Mouse (Mus musculus): ENCODE results near the gene Wipi1. TPM values are rescaled to one million over a fixed set of nuclear protein-coding genes. Genes with fewer than 3 reads are reported as not detected.

The Wipi1 gene
- polyA plus RNA-seq, 1 experiment from 2014 or later: 12.3 TPM

GRCm38 (mm10) chr11:109612871-109613529 is 1.2 kb upstream of the Wipi1 start:
- Histone ChIP-seq H3K36me3 (ENCODE audit: control insufficient read depth, insufficient read depth, low read length) (no peaks in the 10 kb centered on the region), H3K9me3 (ENCODE audit: control insufficient read depth, low read length) (no peaks in the 10 kb centered on the region), H3K4me1 (replicated peaks; ENCODE audit: control insufficient read depth, insufficient read depth, low read length) (peaks cover 6% of the 10 kb centered on the region; the same call in 1 of the 2 replicates), H3K9ac (ENCODE audit: low read depth, low read length) (no peak overlapping the region), H3K4me3 (ENCODE audit: low read depth, low read length) (no peak overlapping the region), H3K27me3 (ENCODE audit: control insufficient read depth, insufficient read depth, low read length) (no peaks in the 10 kb centered on the region), H3K4me2 (replicated peaks; ENCODE audit: low read depth, low read length) (no peak overlapping the region), H3K27ac (ENCODE audit: low read depth, low read length) (no peak overlapping the region)
- DNase-seq (ENCODE audit: low spot score) (no peak), ATAC-seq (ENCODE audit: low FRiP score) (no peak)
- 70% methylated on average over 7 of the region's 7 CpGs for WGBS

- no peaks in the 10 kb centered on the region for H3K36me3 ChIP-seq (ENCODE audit: control insufficient read depth, insufficient read depth, low read length)
- WGBS: under 1% methylated on average over 26 of the region's 26 CpGs
- peak overlapping the region; percentile 66 for H3K4me3 ChIP-seq (ENCODE audit: low read depth, low read length)
- DNase-seq (ENCODE audit: low spot score): no peak
- H3K4me2 ChIP-seq (replicated peaks; ENCODE audit: low read depth, low read length): peak overlapping the region; percentile 81
- no peak for ATAC-seq (ENCODE audit: low FRiP score)
- no peaks in the 10 kb centered on the region for H3K27me3 ChIP-seq (ENCODE audit: control insufficient read depth, insufficient read depth, low read length)
- peak overlapping the region; percentile 32; the same call in 1 of the 2 replicates for H3K27ac ChIP-seq (ENCODE audit: low read depth, low read length)
- H3K9ac ChIP-seq (ENCODE audit: low read depth, low read length): peak overlapping the region; percentile 59
- no peaks in the 10 kb centered on the region for H3K9me3 ChIP-seq (ENCODE audit: control insufficient read depth, low read length)
- H3K4me1 ChIP-seq (replicated peaks; ENCODE audit: control insufficient read depth, insufficient read depth, low read length): peaks cover 6% of the 10 kb centered on the region; the same call in 1 of the 2 replicates
These were observed 918 bp downstream of the Wipi1 start for GRCm38 (mm10) chr11:109610795-109611302.

GRCm38 (mm10) chr11:109610046-109610794 is 1.5 kb downstream of the Wipi1 start:
- Histone ChIP-seq H3K27ac (ENCODE audit: low read depth, low read length) (no peak overlapping the region), H3K9ac (ENCODE audit: low read depth, low read length) (peak overlapping the region; percentile 59), H3K4me1 (replicated peaks; ENCODE audit: control insufficient read depth, insufficient read depth, low read length) (peaks cover 6% of the 10 kb centered on the region; the same call in 1 of the 2 replicates), H3K9me3 (ENCODE audit: control insufficient read depth, low read length) (no peaks in the 10 kb centered on the region), H3K4me3 (ENCODE audit: low read depth, low read length) (peak overlapping the region; percentile 66), H3K36me3 (ENCODE audit: control insufficient read depth, insufficient read depth, low read length) (no peaks in the 10 kb centered on the region), H3K4me2 (replicated peaks; ENCODE audit: low read depth, low read length) (peak overlapping the region; percentile 81), H3K27me3 (ENCODE audit: control insufficient read depth, insufficient read depth, low read length) (no peaks in the 10 kb centered on the region)
- ATAC-seq (ENCODE audit: low FRiP score): no peak
- DNase-seq (ENCODE audit: low spot score): peak; percentile 17
- 23% methylated on average over 9 of the region's 9 CpGs for WGBS

GRCm38 (mm10) chr11:109608976-109609625 is 2.7 kb downstream of the Wipi1 start:
- Histone ChIP-seq H3K36me3 (ENCODE audit: control insufficient read depth, insufficient read depth, low read length) (no peaks in the 10 kb centered on the region), H3K27me3 (ENCODE audit: control insufficient read depth, insufficient read depth, low read length) (no peaks in the 10 kb centered on the region), H3K9ac (ENCODE audit: low read depth, low read length) (no peak overlapping the region), H3K9me3 (ENCODE audit: control insufficient read depth, low read length) (no peaks in the 10 kb centered on the region), H3K4me2 (replicated peaks; ENCODE audit: low read depth, low read length) (no peak overlapping the region), H3K4me3 (ENCODE audit: low read depth, low read length) (no peak overlapping the region), H3K27ac (ENCODE audit: low read depth, low read length) (no peak overlapping the region), H3K4me1 (replicated peaks; ENCODE audit: control insufficient read depth, insufficient read depth, low read length) (peaks cover 6% of the 10 kb centered on the region; the same call in 1 of the 2 replicates)
- DNase-seq (ENCODE audit: low spot score): no peak
- WGBS: 79% methylated on average over 6 of the region's 6 CpGs
- no peak for ATAC-seq (ENCODE audit: low FRiP score)

GRCm38 (mm10) chr11:109607600-109607999 is 4.2 kb downstream of the Wipi1 start:
- Histone ChIP-seq H3K27ac (ENCODE audit: low read depth, low read length) (no peak overlapping the region), H3K4me2 (replicated peaks; ENCODE audit: low read depth, low read length) (no peak overlapping the region), H3K27me3 (ENCODE audit: control insufficient read depth, insufficient read depth, low read length) (no peaks in the 10 kb centered on the region), H3K36me3 (ENCODE audit: control insufficient read depth, insufficient read depth, low read length) (no peaks in the 10 kb centered on the region), H3K4me1 (replicated peaks; ENCODE audit: control insufficient read depth, insufficient read depth, low read length) (peaks cover 6% of the 10 kb centered on the region; the same call in 1 of the 2 replicates), H3K9ac (ENCODE audit: low read depth, low read length) (no peak overlapping the region), H3K4me3 (ENCODE audit: low read depth, low read length) (no peak overlapping the region), H3K9me3 (ENCODE audit: control insufficient read depth, low read length) (no peaks in the 10 kb centered on the region)
- ATAC-seq (ENCODE audit: low FRiP score) (no peak), DNase-seq (ENCODE audit: low spot score) (no peak)
- WGBS: 87% methylated on average over 6 of the region's 6 CpGs

GRCm38 (mm10) chr11:109598778-109599570 is 12.8 kb downstream of the Wipi1 start:
- Histone ChIP-seq H3K36me3 (ENCODE audit: control insufficient read depth, insufficient read depth, low read length) (no peaks in the 10 kb centered on the region), H3K9me3 (ENCODE audit: control insufficient read depth, low read length) (no peaks in the 10 kb centered on the region), H3K4me2 (replicated peaks; ENCODE audit: low read depth, low read length) (no peak overlapping the region), H3K9ac (ENCODE audit: low read depth, low read length) (no peak overlapping the region), H3K4me1 (replicated peaks; ENCODE audit: control insufficient read depth, insufficient read depth, low read length) (no peaks in the 10 kb centered on the region), H3K4me3 (ENCODE audit: low read depth, low read length) (no peak overlapping the region), H3K27me3 (ENCODE audit: control insufficient read depth, insufficient read depth, low read length) (no peaks in the 10 kb centered on the region), H3K27ac (ENCODE audit: low read depth, low read length) (no peak overlapping the region)
- no peak for ATAC-seq (ENCODE audit: low FRiP score)
- DNase-seq (ENCODE audit: low spot score): no peak
- 85% methylated on average over 12 of the region's 12 CpGs for WGBS

GRCm38 (mm10) chr11:109594761-109595160 is 17.0 kb downstream of the Wipi1 start:
- Histone ChIP-seq H3K4me1 (replicated peaks; ENCODE audit: control insufficient read depth, insufficient read depth, low read length) (no peaks in the 10 kb centered on the region; the same call in 1 of the 2 replicates), H3K4me2 (replicated peaks; ENCODE audit: low read depth, low read length) (no peak overlapping the region)
- WGBS: 94% methylated on average over 8 of the region's 8 CpGs

More at GRCm38 (mm10) chr11:109594761-109595160, 17.0 kb downstream of the Wipi1 start:
- H3K9me3 ChIP-seq (ENCODE audit: control insufficient read depth, low read length): no peaks in the 10 kb centered on the region
- ATAC-seq (ENCODE audit: low FRiP score) (no peak), DNase-seq (ENCODE audit: low spot score) (no peak)
- no peak overlapping the region for H3K9ac ChIP-seq (ENCODE audit: low read depth, low read length)
- no peaks in the 10 kb centered on the region for H3K27me3 ChIP-seq (ENCODE audit: control insufficient read depth, insufficient read depth, low read length)
- H3K4me3 ChIP-seq (ENCODE audit: low read depth, low read length): no peak overlapping the region
- no peaks in the 10 kb centered on the region for H3K36me3 ChIP-seq (ENCODE audit: control insufficient read depth, insufficient read depth, low read length)
- H3K27ac ChIP-seq (ENCODE audit: low read depth, low read length): no peak overlapping the region
